Mouse (Mus musculus) embryonic fibroblast, embryonic 13.5 days (primary cell): ENCODE data around the gene Calhm2.

ENCODE experiments used
- CTCF ChIP-seq: IDR thresholded peaks from 2 replicates; pipeline ENCODE4 v1.5.1; 2011; ENCODE audit warnings: mild to moderate bottlenecking, control low read depth, low read length, moderate library complexity, borderline replicate concordance; ENCODE audit not compliant: insufficient read depth
- POLR2A ChIP-seq: IDR thresholded peaks from 2 replicates; pipeline ENCODE4 v1.6.1; 2011; ENCODE audit warnings: low read depth, mild to moderate bottlenecking, control low read depth, low read length, moderate library complexity

- TF ChIP-seq CTCF, result peak; percentile 36; the same call in 1 of the 2 replicates
- TF ChIP-seq POLR2A, result no peak
Observed at GRCm38 (mm10) chr19:47122802-47123201, 15.3 kb downstream of the Calhm2 start.
